Mouse (Mus musculus) testis, adult 10 weeks (tissue): ENCODE data around the gene Lmntd1. TPM values are rescaled to one million over a fixed set of nuclear protein-coding genes. Genes with fewer than 3 reads are reported as not detected.

Source experiments
- polyA plus RNA-seq: library from polyadenylated mRNA; stranded (reverse); fragments of 350-450 nt; fragmentation: Illumina TruSeq; extraction: RNeasy Lipid Tissue Mini Kit (QIAGEN cat#74804); gene quantifications from one replicate; pipeline ENCODE4 v1.2.3, GENCODE M21; 2014; ENCODE audit warnings: low read depth, low replicate concordance

Gene Lmntd1
- polyA plus RNA-seq: 125 TPM

DNA sequence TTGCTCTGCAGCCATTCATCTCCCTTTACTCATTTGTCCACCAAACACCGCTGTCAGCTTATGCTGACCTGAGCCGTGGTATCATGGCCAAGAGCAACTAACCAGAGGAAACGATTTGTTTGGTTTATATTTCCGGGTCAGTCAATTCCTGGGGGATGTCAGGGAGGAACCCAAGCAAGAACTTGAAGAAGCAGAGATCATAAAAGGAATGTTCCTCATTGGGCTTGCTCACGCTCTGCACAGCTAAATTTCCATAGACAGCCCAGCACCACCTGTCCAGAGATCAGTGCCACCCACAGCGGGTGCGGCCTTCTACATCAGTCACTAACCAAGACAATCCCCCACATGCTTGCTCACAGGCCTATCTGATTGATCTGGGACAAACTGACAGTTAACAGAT is at the start of gene Lmntd1:
Lmntd1 (minus strand) TSS at position 101 of the 400 bp plus-strand sequence.

DNA sequence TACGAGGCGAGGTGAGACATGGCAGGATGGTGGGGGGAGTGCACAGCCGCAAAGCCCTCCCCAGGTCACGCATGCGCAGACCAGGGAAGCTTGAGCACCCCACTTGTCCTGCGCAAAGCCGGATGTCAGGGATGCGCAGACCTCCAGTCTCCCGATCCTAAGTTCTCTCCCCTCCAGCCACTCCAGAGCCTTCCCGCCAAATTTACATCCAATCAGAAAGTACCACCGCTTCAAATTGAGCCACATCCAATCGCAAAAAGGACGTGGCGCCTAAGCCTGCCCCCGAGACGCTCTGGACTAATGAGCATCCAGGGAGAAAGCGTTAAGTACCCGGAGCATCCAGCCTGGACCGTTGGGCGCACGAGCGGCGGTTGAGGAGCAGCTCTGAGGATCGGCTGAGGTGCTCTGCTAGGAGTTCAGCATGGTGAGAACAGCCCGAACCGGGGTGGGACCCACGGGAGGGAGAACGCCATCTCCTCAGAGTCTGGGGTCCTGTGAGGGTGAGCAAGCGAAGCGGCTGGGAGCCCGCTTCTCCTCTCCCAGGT is 1.6 kb upstream of the Lmntd1 start, which contains the start of gene Tuba3b:
Tuba3b (plus strand) TSS at position 92 of the 545 bp plus-strand sequence.

Other genes with a start within 250 kb of the Lmntd1 start
- 27.0 TPM for gene Tuba3b, start 1.4 kb upstream of the Lmntd1 start, polyA plus RNA-seq
- 1.7 TPM for gene Rassf8, start 132.4 kb upstream of the Lmntd1 start, polyA plus RNA-seq